Mouse (Mus musculus): ENCODE data around the gene Pfn3.

Gene Pfn3

GRCm38 (mm10) chr13:55430566-55430965 is 15.5 kb upstream of the Pfn3 start:
- DNase-seq (ENCODE audit: low read depth): no peak

- DNase-seq (ENCODE audit: low read depth): peak; percentile 38
These were observed 14.3 kb upstream of the Pfn3 start for GRCm38 (mm10) chr13:55429226-55429888.

- no peak for DNase-seq (ENCODE audit: low read depth)
These were observed 11.6 kb upstream of the Pfn3 start, which contains the start of gene F12 for GRCm38 (mm10) chr13:55426613-55427012. Gene F12 (minus strand): TSS chr13:55426793.

- DNase-seq (ENCODE audit: low read depth): peak; percentile 86
These were observed 6.1 kb upstream of the Pfn3 start for GRCm38 (mm10) chr13:55420933-55421800.

- DNase-seq (ENCODE audit: low read depth): peak; percentile 49
These were observed 5.2 kb upstream of the Pfn3 start for GRCm38 (mm10) chr13:55420018-55420932.

- DNase-seq (ENCODE audit: low read depth): no peak
These were observed 4.1 kb upstream of the Pfn3 start for GRCm38 (mm10) chr13:55419142-55419541.

- DNase-seq (ENCODE audit: low read depth): peak; percentile 93
These were observed 3.0 kb upstream of the Pfn3 start for GRCm38 (mm10) chr13:55418004-55418403.

- no peak for DNase-seq (ENCODE audit: low read depth)
These were observed 1.7 kb downstream of the Pfn3 start for GRCm38 (mm10) chr13:55413333-55413732.

- no peak for DNase-seq (ENCODE audit: low read depth)
These were observed 2.3 kb downstream of the Pfn3 start for GRCm38 (mm10) chr13:55412643-55413307.

- DNase-seq (ENCODE audit: low read depth): no peak
These were observed 3.2 kb downstream of the Pfn3 start for GRCm38 (mm10) chr13:55411826-55412225.

- DNase-seq (ENCODE audit: low read depth): no peak
These were observed 6.4 kb downstream of the Pfn3 start for GRCm38 (mm10) chr13:55408546-55409120.

GRCm38 (mm10) chr13:55407341-55407740 is 7.7 kb downstream of the Pfn3 start:
- DNase-seq (ENCODE audit: low read depth): no peak

GRCm38 (mm10) chr13:55405783-55406390 is 9.1 kb downstream of the Pfn3 start:
- no peak for DNase-seq (ENCODE audit: low read depth)

GRCm38 (mm10) chr13:55404853-55405782 is 9.9 kb downstream of the Pfn3 start:
- peak; percentile 93 for DNase-seq (ENCODE audit: low read depth)

- peak; percentile 36 for DNase-seq (ENCODE audit: low read depth)
These were observed 10.8 kb downstream of the Pfn3 start for GRCm38 (mm10) chr13:55403935-55404852.

- DNase-seq (ENCODE audit: low read depth): no peak
These were observed 11.8 kb downstream of the Pfn3 start for GRCm38 (mm10) chr13:55403266-55403665.

- DNase-seq (ENCODE audit: low read depth): no peak
These were observed 15.0 kb downstream of the Pfn3 start for GRCm38 (mm10) chr13:55400039-55400346.

GRCm38 (mm10) chr13:55399300-55400038 is 15.6 kb downstream of the Pfn3 start:
- no peak for DNase-seq (ENCODE audit: low read depth)

All from induced T-regulatory cell, adult 2 months (primary cell).